Mouse (Mus musculus) liver, embryonic 11.5 days (tissue): ENCODE data around the gene Pdgfc. TPM values are rescaled to one million over a fixed set of nuclear protein-coding genes. Genes with fewer than 3 reads are reported as not detected.

Source experiments
- ATAC-seq: fragments of 200-750 bp; cut with Nextera tagmentation; replicated peaks from 2 replicates; pipeline ENCODE4 v1.8.0; 2017; ENCODE audit warnings: moderate number of reproducible peaks, mild to moderate bottlenecking, moderate TSS enrichment, moderate library complexity; ENCODE audit not compliant: low FRiP score
- DNase-seq: peaks from one replicate; pipeline ENCODE4 v3.0.0-alpha.2; 2017; ENCODE audit warnings: low spot score
- H3K27ac ChIP-seq: fragments of 300-500 bp; sonication (generic); 2 replicates; pipeline ENCODE4 v1.5.1; 2014; ENCODE audit warnings: mild to moderate bottlenecking, low read depth, low read length, control low read depth
- H3K27me3 ChIP-seq: fragments of 300-500 bp; sonication (generic); replicated peaks from 2 replicates; pipeline ENCODE4 v1.6.1; 2014; ENCODE audit warnings: low read length, mixed read lengths; ENCODE audit not compliant: control insufficient read depth, insufficient read depth
- H3K36me3 ChIP-seq: fragments of 300-500 bp; sonication (generic); 2 replicates; pipeline ENCODE4 v1.6.1; 2014; ENCODE audit warnings: mild to moderate bottlenecking, low read length, moderate library complexity, mixed read lengths; ENCODE audit not compliant: control insufficient read depth, insufficient read depth
- H3K4me1 ChIP-seq: fragments of 300-500 bp; sonication (generic); replicated peaks from 2 replicates; pipeline ENCODE4 v1.6.1; 2014; ENCODE audit warnings: low read length, mixed read lengths; ENCODE audit not compliant: control insufficient read depth, insufficient read depth
- H3K4me2 ChIP-seq: fragments of 300-500 bp; sonication (generic); 2 replicates; pipeline ENCODE4 v1.6.1; 2014; ENCODE audit warnings: mild to moderate bottlenecking, control low read depth, moderate library complexity
- H3K4me3 ChIP-seq: fragments of 300-500 bp; sonication (generic); 2 replicates; pipeline ENCODE4 v1.5.1; 2014; ENCODE audit warnings: low read depth, low read length, control low read depth
- H3K9ac ChIP-seq: fragments of 300-500 bp; sonication (generic); 2 replicates; pipeline ENCODE4 v1.6.1; 2014; ENCODE audit warnings: low read depth, low read length, control low read depth
- H3K9me3 ChIP-seq: fragments of 300-500 bp; sonication (generic); 2 replicates; pipeline ENCODE4 v1.6.1; 2016; ENCODE audit warnings: low read length, inconsistent platforms, mixed read lengths; ENCODE audit not compliant: control insufficient read depth
- WGBS: fragments of 180-500 bp; shearing (Covaris S2); extraction: QIAGEN DNeasy Blood & Tissue Kit; methylation state at CpG from one replicate; pipeline ENCODE4 v1.1.7; 2014; 5-methylcytosine and 5-hydroxymethylcytosine counted together
- polyA plus RNA-seq: library from polyadenylated mRNA; unstranded; fragments of >200 nt; fragmentation: Nextera tagmentation; extraction: Ambion mirVana; gene quantifications from 2 replicates; pipeline ENCODE4 v1.2.1, GENCODE M21; 2014

Pdgfc gene
- polyA plus RNA-seq: 11.8 and 12.7 TPM in 2 replicates

- peaks cover 21% of the 10 kb centered on the region for H3K27me3 ChIP-seq
- no peaks in the 10 kb centered on the region for H3K9me3 ChIP-seq
- peak within 1 kb of the TSS; percentile 79 for H3K4me2 ChIP-seq
- H3K27ac ChIP-seq: peak within 1 kb of the TSS; percentile 58
- DNase-seq: no peak
- H3K4me3 ChIP-seq: peak within 1 kb of the TSS; percentile 59
- WGBS: 4% methylated on average over 17 of the region's 17 CpGs
- no peaks in the 10 kb centered on the region for H3K36me3 ChIP-seq
- H3K9ac ChIP-seq: peak within 1 kb of the TSS; percentile 57
- H3K4me1 ChIP-seq: no peaks in the 10 kb centered on the region; the same call in 1 of the 2 replicates
- ATAC-seq: peak; percentile 35; the same call in 1 of the 2 replicates
Measured at GRCm38 (mm10) chr3:81036151-81036553, at the start of gene Pdgfc. TSS of gene Pdgfc (plus strand) at chr3:81036416.

DNA sequence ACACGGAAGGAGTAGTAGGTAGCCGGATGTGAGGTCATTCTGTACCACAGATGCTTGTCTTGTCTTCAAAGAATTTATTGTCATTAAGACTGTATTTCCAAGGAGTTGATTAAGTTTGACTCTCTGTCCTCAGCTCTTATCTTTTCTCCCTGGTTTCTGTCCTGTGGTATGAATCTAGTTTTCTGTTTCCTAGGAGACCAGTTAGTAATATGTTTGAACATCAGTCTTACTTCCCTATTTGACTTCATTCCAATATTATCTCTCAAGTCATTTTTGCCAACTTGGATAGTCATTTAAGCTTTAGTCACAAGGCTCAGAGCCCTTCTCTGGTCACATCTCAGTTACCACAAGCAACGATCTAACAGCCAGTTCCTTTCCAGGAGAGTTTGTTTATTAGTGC, 27.0 kb upstream of the Pdgfc start:
- Histone ChIP-seq H3K9me3 (no peaks in the 10 kb centered on the region), H3K27ac (no peak overlapping the region), H3K4me2 (no peak overlapping the region), H3K4me1 (no peaks in the 10 kb centered on the region), H3K9ac (no peak overlapping the region), H3K36me3 (no peaks in the 10 kb centered on the region), H3K27me3 (no peaks in the 10 kb centered on the region), H3K4me3 (no peak overlapping the region)
- ATAC-seq: no peak
- WGBS: 73% methylated on average over 3 of the region's 3 CpGs
- no peak for DNase-seq

DNA sequence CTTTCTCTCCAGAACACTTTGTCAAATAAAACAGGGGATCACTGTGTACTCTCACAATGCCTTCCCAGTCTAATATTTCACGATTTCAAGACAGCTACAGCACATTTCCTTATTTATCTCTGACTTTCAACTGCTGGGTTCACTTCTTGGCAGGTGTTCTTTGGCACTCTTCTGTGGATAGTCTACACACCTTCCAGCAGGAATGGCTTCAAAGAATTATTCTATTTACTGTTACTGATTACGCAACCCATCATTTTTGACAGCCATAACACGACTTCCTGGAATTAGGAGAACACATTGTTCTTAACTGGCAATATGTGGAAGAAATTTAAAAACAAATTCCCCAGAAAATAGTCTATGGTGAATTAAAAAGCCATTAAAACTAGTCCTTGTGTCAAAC, 26.3 kb upstream of the Pdgfc start:
- DNase-seq (no peak), ATAC-seq (no peak)
- Histone ChIP-seq H3K4me1 (no peaks in the 10 kb centered on the region), H3K27ac (no peak overlapping the region), H3K4me2 (no peak overlapping the region), H3K9ac (no peak overlapping the region), H3K36me3 (no peaks in the 10 kb centered on the region), H3K9me3 (no peaks in the 10 kb centered on the region), H3K27me3 (no peaks in the 10 kb centered on the region), H3K4me3 (no peak overlapping the region)
- 67% methylated on average over 3 of the region's 3 CpGs for WGBS

- 73% methylated on average over 5 of the region's 5 CpGs for WGBS
- H3K4me2 ChIP-seq: no peak overlapping the region
- no peaks in the 10 kb centered on the region for H3K9me3 ChIP-seq
- no peaks in the 10 kb centered on the region for H3K27me3 ChIP-seq
- DNase-seq (no peak), ATAC-seq (no peak)
- no peak overlapping the region for H3K4me3 ChIP-seq
- no peaks in the 10 kb centered on the region for H3K36me3 ChIP-seq
- no peaks in the 10 kb centered on the region for H3K4me1 ChIP-seq
- H3K27ac ChIP-seq: no peak overlapping the region
- H3K9ac ChIP-seq: no peak overlapping the region
Measured at GRCm38 (mm10) chr3:81017385-81018051, 18.7 kb upstream of the Pdgfc start.

- WGBS: 28% methylated on average over 1 of the region's 1 CpGs
- no peak for ATAC-seq
- Histone ChIP-seq H3K27ac (no peak overlapping the region), H3K9me3 (no peaks in the 10 kb centered on the region), H3K36me3 (no peaks in the 10 kb centered on the region), H3K4me3 (no peak overlapping the region), H3K4me1 (no peaks in the 10 kb centered on the region), H3K9ac (no peak overlapping the region), H3K4me2 (no peak overlapping the region), H3K27me3 (no peaks in the 10 kb centered on the region)
- DNase-seq: no peak
Measured at GRCm38 (mm10) chr3:81020064-81020463, 16.2 kb upstream of the Pdgfc start.

- no peaks in the 10 kb centered on the region for H3K27me3 ChIP-seq
- DNase-seq (no peak), ATAC-seq (no peak)
- no peak overlapping the region for H3K27ac ChIP-seq
- no peaks in the 10 kb centered on the region for H3K36me3 ChIP-seq
- no peak overlapping the region for H3K9ac ChIP-seq
- no peaks in the 10 kb centered on the region for H3K4me1 ChIP-seq
- WGBS: 80% methylated on average over 6 of the region's 6 CpGs
- no peak overlapping the region for H3K4me2 ChIP-seq
- no peaks in the 10 kb centered on the region for H3K9me3 ChIP-seq
- no peak overlapping the region for H3K4me3 ChIP-seq
Measured at GRCm38 (mm10) chr3:81021783-81022182, 14.4 kb upstream of the Pdgfc start.

- DNase-seq: no peak
- no peak for ATAC-seq
- H3K9ac ChIP-seq: no peak overlapping the region
- no peak overlapping the region for H3K4me3 ChIP-seq
- no peaks in the 10 kb centered on the region for H3K9me3 ChIP-seq
- H3K27ac ChIP-seq: no peak overlapping the region
- no peaks in the 10 kb centered on the region for H3K36me3 ChIP-seq
- H3K4me2 ChIP-seq: no peak overlapping the region
- no peaks in the 10 kb centered on the region for H3K4me1 ChIP-seq
- H3K27me3 ChIP-seq: no peaks in the 10 kb centered on the region
- WGBS: 80% methylated on average over 5 of the region's 5 CpGs
Measured at GRCm38 (mm10) chr3:81022266-81022665, 13.9 kb upstream of the Pdgfc start.

DNA sequence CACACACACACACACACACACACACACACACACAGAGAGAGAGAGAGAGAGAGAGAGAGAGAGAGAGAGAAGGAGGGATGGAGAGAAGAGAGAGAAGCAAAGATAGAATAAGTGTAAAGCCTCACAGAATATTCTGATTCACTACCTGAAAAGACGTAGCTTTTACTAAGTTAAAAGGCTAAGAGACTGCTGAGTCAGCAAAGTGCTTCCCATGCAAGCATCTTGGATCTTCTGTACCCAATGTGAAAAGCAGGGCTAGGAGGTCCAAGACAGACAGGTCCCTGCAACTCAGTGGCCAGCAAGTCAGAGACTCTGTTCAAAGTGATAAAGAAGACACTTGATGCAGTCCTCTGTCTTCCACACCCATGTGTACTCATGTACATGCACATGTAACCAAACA, 13.4 kb upstream of the Pdgfc start:
- no peak for ATAC-seq
- DNase-seq: no peak
- H3K9me3 ChIP-seq: no peaks in the 10 kb centered on the region
- WGBS: 80% methylated on average over 1 of the region's 1 CpGs
- H3K4me3 ChIP-seq: no peak overlapping the region
- no peak overlapping the region for H3K4me2 ChIP-seq
- no peak overlapping the region for H3K9ac ChIP-seq
- no peaks in the 10 kb centered on the region for H3K4me1 ChIP-seq
- H3K27me3 ChIP-seq: no peaks in the 10 kb centered on the region
- H3K27ac ChIP-seq: no peak overlapping the region
- H3K36me3 ChIP-seq: no peaks in the 10 kb centered on the region

DNA sequence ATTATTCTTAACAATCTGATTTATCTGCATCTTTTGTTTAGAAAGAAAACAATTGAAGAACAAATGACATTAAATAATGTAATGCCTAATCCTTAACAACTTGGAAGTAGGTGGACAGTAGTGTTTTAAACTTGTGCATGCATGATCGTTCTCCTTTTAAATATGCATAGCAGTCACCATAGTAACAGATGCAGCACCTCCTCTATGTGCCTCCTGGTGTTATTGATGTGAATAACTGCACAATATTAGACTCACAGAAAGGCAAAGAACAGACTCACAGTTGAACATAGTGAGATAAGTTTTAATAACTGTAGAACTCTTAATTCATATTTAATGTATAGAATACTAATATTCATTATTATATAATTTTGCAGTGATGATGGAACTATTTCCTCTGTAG, 12.6 kb upstream of the Pdgfc start:
- H3K27ac ChIP-seq: no peak overlapping the region
- ATAC-seq: no peak
- H3K4me2 ChIP-seq: no peak overlapping the region
- H3K27me3 ChIP-seq: no peaks in the 10 kb centered on the region
- H3K4me1 ChIP-seq: no peaks in the 10 kb centered on the region
- H3K9ac ChIP-seq: no peak overlapping the region
- DNase-seq: no peak
- no peak overlapping the region for H3K4me3 ChIP-seq
- no peaks in the 10 kb centered on the region for H3K36me3 ChIP-seq
- WGBS: 82% methylated on average over 1 of the region's 1 CpGs
- H3K9me3 ChIP-seq: no peaks in the 10 kb centered on the region
